Mouse (Mus musculus): ENCODE data around the gene Rasl12.

The Rasl12 gene

DNA sequence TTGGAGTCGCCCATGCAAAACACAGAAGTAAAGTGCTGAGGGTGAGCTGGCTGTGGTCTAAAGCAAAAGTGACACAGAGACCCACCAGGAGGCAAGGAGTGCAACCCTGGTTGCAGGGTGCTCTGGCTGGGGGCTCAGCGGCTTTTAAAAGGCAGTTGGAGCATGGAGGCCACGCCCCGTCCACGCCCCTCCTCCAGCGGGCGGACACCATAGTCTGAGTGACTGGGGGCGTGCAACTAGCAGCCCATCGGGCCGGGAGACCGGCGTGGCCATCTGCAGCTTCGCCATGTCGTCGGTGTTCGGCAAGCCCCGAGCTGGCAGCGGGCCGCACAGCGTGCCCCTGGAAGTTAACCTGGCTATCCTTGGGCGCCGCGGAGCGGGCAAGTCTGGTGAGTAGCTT lies at the start of gene Rasl12:
Gene Rasl12, plus strand, starts transcription at position 228 of the 400 bp plus-strand sequence.
- peak; percentile 20 to 66 for DNase-seq (ENCODE audit: low spot score in 2 of 2)

DNA sequence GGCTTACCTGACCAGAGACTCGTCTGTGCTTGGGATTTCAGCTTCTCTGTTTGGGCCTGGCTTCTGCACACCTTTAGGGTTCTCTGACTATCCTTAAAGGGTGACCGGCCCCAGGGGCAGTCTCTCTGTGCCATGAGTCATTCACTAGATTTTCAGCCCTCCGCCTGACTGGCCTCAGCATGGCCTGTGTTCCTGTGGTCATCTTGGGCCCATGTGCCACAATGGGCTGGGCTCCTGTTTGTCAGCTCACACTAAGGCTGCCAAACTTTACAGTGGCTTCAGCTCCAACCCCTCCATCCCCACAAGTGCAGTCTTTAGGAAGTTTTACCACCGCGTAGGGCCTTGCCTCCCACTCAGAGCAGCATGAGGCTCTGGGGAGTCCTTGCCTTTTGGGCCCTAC lies 45.1 kb upstream of the Rasl12 start:
- DNase-seq (ENCODE audit: low spot score in 2 of 2) = no peak

DNA sequence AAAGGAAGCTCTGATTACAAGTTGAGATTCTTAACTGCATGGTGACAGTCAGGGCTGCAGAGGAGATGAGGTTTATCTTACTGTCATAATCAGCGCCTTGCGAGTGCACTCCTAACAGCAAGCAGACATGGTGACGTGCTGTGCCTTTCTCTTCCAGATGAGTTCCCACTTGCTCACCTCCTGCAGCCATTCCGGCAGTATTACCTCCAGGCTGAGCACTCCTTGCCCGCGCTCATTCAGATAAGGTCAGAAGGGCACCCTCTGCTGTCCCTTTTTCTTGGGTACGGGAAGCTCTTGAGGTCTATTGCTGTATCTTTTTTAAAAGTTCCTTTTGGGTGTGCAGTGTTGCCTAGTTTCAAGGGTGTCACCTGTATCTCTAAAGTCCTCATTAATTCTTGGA lies 41.7 kb upstream of the Rasl12 start:
- no peak for DNase-seq (ENCODE audit: low spot score in 2 of 2)

DNA sequence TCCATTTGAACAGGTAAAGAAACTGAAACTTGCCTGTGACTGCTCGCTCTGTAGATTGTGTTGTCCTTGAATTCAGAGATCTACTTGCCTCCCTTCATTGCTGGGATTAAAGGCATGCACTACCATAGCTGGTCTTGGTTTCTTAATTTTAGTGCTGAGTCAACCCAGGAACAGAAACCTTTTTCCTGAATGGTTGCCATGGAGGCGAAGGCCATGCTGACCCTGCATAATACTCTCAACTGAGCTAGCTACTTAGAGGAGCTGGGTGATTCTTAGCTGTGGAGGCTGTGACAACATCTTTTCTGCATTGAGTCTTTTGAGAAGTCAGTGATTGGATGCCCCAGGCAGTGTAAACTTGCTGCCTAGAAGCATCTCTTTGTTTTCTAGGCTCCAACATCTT lies 41.3 kb upstream of the Rasl12 start:
- no peak for DNase-seq (ENCODE audit: low spot score in 2 of 2)

DNA sequence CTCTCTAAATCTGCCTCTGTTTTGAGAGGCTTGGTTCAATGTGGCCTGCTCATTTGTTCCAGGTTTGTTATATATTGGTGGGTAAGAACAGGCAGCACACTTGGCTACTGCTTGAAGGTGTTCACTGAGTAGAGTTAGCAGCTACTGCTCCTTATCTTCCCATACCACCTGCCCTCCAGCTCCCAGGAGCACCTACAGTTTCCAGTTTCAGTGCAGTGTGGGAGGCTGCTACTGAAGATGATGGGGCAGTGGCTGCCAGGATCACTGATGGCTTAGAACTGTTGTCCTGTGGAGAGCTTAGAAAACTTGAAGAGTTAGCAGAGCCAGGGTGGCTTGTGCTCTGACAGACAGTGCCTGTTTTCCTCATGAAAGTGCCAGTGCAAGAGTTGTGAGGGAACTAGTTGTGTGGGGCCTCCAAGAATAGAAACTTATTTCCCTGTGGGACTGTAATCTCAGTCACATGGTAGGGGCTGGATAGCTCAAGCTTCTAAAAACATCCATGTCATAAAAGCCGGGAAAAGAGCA lies 39.3 kb upstream of the Rasl12 start:
- no peak for DNase-seq (ENCODE audit: low spot score in 2 of 2)

DNA sequence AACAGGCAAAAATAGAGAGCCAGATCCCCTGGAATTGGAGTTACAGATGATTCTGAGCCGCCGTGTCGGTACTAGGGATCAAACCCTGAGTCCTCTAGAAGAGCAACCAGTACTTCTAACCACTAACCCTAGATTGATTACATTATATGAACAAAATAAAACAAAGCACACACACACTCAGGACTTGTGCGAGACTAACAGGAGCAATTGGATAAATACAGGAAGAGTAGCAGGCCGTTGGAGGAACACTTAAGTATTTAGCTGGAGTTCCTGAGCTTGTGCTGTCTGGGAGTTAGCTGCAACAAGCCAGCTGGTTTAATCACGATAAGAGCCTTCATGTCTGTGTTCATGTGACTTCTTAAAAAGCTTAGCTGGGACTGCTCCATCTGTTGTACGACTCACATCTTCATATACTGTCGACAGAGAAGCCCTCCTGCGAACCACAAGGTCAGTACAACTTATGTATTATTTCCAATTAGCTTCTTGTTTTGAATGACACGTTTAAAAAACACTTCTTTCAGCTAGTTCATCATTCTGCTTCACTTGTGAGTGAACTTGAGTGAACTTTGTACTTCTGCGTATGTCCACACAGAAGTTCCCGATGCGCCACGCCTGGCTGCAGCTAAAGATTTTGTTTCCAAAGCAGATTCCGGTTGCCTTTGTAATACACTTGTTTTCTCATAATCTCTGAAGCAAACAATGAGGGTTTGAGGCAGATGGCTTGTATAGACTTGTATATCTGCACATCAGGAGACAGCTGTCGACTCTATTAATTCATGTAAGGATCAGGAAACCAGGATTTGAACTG lies 37.5 kb upstream of the Rasl12 start, which contains the start of gene Ubap1l:
Gene Ubap1l, plus strand, starts transcription at position 401 of the 808 bp plus-strand sequence.
- no peak for DNase-seq (ENCODE audit: low spot score in 2 of 2)

DNA sequence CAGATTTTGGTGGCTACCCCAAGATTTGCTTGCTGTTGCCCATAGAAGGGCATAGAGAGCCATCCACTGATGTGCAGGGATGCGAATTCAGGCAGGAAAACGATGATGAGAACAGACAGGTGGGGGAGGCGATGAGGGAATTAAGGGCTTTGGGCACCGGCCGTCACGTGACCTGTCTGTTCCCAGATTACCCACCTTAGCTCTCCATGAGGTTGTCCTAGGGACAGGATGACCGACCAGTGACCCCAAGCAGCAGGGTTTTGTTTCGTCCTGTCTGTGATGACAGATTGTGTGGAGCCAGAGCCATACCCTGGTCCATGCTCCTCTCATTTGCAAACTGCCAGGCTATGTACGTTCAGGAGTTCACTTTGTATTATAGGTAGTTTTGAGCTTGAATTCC lies 34.6 kb upstream of the Rasl12 start:
- DNase-seq (ENCODE audit: low spot score in 2 of 2) = no peak

DNA sequence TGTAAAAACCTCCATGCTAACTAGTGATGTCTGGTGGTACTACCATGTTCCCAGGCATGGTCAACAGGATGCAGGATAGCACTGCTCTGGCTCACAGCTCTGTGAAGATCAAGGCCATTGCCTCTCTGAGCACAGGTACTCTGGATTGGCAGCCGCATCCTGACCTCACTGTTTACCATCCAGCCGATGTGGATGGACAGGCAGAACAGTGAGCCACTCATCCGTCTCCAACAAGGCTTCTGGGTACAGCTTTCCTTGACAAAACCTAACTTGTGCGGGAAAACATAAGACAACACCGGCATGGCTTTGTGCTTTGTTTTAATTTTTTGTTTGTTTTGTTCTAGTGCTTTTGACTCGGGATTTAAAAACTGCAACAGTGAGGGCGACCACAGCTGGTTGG lies 32.6 kb upstream of the Rasl12 start:
- DNase-seq (ENCODE audit: low spot score in 2 of 2) = no peak

DNA sequence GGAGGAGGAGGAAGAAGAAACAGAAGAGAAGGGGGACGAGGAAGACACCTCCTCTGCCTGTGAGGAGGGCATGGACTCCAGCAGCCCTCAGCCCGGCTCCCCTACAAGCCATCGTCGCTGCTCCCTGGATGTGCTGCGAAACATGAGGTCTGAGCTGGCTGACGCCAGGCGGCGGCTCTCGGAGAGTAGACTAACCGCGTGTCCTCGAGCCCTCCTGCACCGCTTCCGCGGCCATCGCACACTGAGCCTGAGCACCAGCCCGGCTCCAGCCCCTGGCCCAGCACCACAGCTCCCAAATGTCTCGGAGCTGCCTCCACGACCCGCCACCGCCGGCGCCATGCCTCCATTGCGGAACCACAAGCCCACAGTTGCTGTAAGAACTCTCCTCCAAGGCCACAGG lies 26.6 kb upstream of the Rasl12 start:
- no peak for DNase-seq (ENCODE audit: low spot score in 2 of 2)

DNA sequence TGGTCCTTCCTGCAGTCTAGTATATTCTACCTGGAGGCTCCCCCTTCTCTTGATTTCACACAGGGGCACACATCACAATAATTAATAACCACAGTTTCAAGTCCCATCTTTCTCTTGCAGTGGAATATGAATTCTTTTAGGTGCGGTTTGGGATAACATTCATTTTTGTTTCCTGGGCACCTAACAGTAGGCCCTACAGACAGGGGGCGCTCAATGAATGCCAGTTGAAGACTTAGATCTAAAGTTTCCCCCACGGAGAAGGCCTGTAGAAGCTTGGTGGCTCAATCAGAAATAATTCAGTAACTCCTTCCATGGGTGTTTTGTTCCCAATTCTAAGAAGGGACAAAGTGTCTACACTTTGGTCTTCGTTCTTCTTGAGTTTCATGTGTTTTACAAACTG lies 25.9 kb upstream of the Rasl12 start:
- DNase-seq (ENCODE audit: low spot score in 2 of 2) = no peak

DNA sequence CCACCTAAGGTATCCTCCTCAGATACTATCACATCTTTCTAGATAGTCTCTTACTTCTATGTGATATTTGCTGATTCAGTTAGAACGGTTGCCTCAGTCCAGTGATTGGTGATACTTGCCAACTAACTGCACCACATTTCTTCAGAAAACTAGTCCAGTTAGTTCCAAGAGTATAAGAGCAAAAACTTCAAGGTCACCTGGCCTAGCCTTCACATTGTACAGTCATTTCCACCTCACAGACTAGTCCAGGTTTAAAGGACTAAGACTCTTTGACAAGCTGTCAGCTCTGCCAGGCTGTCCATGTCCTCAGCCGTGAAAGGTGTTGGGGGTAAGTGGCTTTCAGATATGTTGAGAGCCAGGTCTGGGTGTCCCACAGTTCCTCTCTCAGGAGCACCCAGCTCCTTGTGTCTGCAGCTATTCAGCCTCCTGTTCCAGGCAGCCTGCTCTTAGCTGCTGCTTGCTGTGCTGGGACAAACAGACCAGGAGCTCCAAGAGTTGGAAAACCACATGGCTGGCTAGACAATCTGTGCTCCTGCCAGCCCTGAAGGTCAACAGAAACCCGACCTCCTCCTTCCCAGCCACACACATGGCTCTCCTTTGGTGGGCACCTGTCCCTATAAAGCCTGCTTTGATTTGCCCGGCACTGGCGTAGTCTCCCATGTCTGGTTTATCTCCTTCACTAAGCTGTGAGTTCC lies 23.7 kb upstream of the Rasl12 start:
- DNase-seq (ENCODE audit: low spot score in 2 of 2) = no peak

DNA sequence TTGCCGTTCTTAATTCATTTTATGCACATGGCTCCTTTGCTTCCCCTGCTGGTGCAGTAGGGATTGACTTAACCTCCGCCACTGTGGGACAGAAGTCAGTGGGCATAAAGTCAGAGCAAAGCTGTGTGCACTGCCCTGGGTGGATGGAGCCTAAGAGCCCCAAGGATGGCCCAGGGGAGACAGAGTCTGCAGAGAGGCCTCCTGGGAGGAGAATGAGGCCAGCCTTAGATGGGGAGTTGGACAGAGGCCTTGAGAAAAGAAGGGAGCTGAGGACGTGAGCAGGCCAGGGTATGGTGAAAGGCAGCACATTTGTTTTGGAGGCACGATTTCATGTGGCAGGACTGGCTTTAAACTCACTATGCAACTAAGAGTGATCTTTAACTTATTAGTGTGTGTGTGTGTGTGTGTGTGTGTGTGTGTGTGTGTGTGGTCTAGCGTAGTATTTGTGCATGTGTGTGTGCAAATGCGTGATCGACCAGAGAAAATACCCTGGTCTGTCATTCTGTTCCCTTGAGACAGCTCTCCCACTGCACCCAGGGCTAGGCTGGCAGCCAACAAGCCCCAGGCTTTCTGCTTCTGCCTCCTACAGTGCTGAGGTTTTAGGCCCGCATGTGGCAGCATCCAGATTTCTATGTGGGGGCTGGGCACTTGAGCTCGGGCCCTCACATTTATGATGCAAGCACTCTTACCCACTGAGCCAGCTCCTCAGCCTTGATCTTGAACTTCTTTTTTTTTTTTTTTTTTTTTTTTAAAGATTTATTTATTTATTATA lies 23.0 kb upstream of the Rasl12 start:
- DNase-seq (ENCODE audit: low spot score in 2 of 2) = no peak

DNA sequence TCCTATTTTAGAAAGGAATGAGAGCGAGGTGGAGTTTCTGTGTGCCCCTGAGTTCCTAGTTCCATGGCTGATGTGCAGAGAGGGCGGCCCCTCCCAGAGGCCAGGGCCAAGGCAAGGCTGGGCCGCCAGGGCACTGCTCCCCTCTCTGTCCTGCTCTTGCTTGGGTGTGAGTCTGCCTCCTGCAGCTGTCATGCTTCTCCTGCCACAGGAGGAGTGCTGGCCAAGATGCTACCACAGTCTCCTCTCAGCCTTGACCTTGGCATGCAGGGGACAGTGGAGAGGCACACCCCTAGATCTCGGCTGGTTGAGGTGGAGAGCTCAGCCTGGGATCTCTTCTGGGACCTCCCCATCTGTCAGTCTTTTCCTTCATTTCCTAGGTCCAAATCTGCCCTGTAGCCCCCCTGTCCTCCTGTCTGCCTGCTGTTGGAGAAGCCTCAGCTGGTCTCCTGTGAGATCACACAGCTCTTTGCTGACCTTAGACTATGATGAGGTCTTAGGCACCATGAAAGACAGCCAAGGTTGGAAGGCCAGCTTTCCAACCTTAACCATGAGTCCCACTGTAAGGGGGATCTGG lies 17.2 kb upstream of the Rasl12 start:
- no peak for DNase-seq (ENCODE audit: low spot score in 2 of 2)

DNA sequence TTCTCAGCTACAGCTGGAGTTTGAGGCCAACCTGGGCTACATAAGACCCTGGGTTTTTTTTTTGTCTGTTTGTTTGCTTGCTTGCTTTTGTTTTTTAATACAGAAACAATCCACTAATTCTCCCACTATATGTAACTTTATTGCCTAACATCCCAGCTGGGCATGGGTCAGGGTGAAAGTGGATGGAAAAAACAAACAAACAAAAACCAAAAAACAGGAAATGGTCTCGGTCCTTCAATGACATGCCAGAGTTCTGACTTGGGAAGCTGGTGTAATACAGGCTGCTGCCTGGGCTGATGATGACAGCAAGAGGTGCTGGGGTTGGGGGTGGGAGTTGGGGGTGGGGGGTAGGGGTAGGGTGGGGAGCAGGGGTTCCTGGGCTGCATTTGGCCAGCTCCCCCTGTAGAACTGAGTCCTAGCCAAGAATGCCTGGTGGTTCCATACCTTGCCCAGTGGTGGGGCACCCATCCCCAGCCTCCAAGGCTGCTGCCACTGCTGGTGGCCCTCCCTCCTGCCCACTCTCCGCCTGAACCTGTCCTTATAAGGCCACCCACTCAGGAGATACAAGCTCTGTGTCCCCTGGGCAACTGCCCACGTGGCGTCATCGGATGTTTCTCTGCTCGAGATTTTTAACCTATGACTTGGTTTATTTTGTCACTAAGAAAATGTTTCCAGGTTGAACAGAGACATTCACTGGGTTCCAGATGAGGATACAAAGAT lies 16.1 kb upstream of the Rasl12 start:
- DNase-seq (ENCODE audit: low spot score in 2 of 2) = no peak

DNA sequence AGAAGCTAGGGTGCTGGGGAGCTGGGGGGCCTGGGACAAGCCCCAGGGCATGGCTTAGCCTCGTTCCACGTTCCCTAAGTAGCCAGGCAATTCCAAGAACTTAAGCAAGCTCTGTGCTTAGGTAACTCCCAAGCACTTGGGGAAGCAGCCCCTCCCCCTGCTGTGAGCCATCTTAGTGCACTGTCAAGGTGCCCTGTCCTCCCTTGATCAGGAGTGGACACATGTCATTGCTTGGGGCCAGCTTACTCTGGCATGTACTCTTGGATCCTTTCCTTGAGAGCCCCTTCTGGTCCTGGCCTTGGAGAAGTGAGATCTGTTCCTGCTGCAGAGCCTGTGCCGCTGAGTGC lies 15.6 kb upstream of the Rasl12 start:
- DNase-seq (ENCODE audit: low spot score in 2 of 2) = no peak

DNA sequence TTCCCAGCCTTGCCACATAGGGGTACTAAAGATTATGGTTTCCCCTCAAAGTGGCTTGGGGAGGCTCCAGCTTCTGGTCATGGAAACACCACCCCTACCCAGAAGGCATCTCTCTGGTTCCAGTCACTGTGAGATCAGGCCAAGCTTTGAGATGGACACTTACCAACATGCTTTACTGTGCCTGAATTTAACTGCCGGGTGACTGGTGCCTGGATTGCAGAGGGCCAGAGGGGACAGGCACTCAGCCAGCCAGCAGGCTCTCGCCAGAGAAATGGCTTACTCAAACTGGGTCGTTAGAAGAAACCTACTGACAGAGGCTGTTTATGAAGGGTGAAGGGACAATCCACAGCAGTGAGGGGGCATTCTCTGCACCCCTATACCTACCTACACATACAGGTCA lies 14.0 kb upstream of the Rasl12 start:
- DNase-seq (ENCODE audit: low spot score in 2 of 2) = peak in 1 of 2 experiments; percentile 42

DNA sequence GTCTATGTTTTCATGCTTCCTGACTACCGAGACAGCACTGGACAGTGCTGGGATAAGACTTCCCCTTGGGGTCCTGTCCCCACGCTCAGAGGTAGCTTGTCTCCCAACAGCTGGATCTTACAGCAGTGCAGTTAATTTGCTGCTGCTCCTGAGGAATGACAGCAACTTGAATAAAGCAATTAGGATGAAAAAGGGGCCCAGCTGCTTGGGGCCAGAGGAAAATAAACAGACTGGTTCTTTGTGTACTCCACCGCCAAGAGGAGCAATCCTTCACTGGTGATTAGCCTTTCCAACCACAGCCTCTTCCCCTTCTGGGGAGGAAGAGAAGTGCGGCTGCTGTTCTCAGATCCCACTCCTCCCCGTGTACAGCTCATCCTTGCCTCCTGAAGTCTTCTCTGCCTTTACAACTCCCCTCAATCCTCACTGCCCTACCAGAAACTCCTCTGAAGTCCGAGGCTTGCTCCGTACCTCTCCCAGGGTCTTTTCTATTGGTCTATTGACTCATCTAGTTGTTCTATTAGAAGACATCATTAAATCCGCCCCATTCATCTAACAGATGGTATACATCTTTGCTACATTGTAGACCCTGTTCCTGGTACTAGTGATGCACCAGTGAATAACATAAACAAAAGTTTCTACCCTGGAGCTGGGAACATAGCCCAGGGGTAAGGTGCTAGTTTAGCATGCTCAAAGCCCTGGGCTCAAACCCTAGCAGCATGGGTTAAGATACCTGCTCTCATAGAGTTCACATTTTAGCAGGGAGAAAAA lies 11.7 kb upstream of the Rasl12 start:
- DNase-seq (ENCODE audit: low spot score in 2 of 2) = no peak

DNA sequence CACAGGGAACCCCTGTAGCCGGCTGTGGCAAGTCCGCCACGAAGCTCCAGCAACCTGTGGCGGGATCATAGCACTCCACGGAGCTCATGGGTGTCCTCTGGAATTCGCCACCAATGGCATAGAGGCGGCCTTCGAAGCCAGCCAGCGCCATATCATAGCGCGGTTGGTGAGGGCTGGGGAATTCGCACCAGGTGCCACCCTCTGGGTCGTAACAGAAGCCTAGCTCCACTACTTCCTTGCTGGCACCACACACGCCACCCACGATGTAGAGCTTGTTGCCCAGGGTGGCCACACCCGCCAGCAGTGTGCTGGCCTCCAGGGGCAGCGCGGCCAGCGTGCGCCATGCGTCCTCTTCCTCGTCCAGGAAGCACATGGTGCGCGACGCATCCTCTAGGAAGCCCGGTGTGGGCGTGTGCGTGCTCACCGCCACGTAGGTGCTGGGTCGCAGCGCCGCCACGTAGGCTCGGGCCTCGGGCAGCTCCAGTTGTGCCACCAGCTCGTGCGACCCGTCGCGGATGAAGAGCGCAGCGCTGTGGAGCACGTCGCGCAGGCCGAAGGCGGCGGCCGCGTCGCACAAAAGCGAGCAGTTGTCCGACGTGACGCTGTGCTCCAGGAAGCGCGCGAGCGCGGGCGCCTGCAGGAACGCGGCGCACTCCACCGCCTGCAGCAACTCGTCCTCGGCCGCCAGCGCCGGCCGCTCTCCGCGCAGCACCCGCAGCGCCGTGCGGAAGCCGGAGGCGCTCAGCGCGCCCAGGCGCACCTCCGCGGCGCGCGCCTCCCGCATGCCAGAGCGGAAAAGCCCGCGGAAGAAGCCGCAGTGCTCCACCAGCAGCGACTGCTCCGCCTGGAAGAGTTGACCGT lies 7.3 kb upstream of the Rasl12 start:
- no peak for DNase-seq (ENCODE audit: low spot score in 2 of 2)

DNA sequence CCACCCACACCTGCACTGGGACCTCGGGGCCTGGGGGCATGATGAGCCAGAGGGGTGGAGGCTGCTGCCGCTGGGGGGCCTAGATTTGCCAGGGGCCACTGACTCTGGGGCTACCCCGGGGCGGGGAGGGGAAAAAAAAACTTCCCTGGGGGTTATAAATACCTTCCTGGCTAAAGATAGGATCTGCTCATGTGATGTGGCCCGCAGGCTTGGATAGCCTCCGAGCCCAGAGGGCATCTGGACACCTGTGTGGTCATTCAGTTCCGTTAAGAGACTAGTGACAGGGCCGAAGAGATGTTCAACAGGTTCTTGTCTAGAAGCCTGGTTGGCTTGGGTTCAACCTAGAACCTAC lies 6.7 kb upstream of the Rasl12 start, which contains the start of gene Kbtbd13:
Gene Kbtbd13, minus strand, starts transcription at position 40 of the 352 bp plus-strand sequence.
- DNase-seq (ENCODE audit: low spot score in 2 of 2) = no peak
